Mouse (Mus musculus) neural tube, embryonic 10.5 days (tissue): ENCODE measurements around the gene Kif1a.

Experiments used
- DNase-seq: peaks from one replicate; pipeline ENCODE4 v3.0.0-alpha.2; 2017; ENCODE audit warnings: low spot score; ENCODE audit errors: extremely low spot score

Kif1a gene

DNA sequence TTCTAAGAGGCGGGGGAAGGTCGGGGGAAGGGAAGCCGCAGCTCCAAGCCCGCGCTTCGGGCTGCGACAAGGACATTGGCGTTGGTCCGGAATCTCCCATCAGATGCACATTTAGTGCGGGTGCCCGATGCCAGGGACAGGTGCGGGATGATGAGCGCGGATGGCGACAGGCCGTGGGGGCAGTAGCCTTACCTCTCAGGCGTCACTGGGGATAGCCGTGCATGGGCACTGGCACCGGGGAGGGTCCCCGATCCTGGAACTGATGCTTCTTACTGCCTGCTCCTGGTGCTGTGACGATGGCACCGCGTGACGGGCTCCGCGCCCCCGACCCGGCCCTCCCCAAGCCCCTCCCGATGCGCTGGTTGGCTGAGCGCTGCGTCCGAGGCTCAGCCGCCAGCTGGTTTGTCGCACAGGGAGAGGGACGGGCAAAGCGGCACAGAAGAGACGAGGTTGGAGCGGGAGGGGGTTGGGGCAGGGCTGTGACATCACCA is at the start of gene Kif1a:
TSS of gene Kif1a (minus strand) at position 381 of the 491 bp plus-strand sequence.
- DNase-seq: peak; percentile 65

DNA sequence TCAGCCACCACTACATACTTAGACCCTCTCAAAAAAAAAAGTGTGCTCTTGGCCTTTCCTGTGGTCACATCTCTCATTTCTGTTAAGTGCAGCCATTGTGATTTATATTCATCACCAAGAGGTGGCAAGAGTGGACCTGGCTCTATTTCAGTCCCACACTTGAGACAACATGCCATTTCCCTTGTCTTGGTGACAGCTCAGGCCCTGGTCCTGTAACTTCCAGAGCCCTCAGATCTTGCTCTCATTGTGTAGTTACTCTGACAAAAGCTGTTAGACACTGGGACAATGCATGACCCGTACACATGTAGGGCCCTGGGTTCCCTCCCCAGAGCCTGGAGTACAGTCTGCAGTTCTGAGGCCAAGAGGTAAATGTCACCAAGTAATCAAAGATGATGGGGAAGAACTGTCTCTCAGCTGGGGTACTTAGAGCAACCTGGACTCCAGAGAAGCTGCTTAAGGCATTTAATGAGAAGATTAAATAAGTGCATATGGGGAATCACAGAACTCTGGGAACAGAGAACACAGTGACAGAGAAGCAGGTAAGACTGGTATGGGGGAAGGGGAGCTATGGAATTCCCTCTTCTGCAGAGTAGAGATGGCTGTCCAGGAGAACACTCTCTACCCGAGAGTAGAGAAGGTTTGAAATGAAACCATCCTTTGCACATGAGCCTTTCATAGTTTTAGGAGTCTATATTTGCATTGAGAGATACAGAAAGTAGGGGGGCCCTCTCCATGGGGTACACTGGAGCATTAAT is 49.3 kb upstream of the Kif1a start:
- no peak for DNase-seq

DNA sequence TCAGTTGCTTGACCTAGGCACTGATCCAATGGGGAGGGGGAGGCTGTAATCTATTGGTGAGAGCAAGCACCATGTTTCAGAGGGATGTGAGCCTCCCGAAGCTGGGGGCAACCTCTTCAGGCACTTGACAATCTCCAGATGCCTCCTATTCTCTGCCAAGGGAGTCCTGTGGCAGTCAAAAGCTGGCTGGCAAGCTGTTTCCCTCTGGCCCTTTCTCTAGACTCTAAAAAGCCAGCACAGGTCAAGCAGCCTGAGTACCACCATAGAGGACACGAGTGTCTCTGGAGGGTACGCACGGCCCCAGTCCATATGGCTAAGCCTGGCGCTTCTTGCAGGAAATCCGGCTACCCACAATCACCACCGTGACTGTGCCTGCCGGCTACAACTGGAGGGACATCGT is 42.4 kb upstream of the Kif1a start:
- DNase-seq: no peak

DNA sequence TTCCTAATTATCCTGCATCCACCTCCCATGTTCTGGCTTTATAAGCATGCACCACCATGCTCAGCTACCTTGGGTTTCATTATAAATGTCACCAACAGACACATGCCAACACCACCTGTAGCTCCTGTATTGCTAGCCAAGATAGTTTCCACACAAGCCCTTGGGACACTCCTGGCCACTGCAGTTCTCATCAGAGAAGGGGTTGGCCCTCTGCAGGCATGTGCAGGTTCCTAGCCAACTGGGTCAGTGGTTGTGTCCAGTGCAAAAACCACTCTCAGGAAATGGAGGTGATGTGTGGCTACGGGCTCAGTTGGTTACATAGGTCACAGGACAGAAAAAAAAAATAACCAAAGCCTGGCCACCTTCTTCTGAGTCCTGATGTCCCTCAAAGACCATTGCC is 41.1 kb upstream of the Kif1a start:
- no peak for DNase-seq

DNA sequence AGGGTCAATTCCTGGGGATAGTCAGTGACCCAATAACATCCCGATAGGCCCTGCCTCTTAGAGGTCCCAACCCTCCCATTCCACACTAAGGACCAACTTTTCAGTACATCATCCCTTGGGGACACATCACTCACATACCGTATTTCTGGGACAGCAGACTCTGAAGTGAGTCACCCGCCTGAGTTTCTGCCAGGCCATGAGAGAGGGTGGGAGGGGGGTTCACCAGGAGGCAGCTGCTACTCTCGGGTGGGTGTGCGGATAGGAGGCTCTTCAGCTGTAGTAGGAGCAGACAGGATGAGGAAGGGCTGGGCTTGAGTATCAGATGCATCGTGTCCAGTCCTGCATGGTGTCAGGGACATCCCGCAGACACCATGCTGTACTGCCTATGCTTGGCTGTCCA is 38.0 kb upstream of the Kif1a start:
- no peak for DNase-seq

DNA sequence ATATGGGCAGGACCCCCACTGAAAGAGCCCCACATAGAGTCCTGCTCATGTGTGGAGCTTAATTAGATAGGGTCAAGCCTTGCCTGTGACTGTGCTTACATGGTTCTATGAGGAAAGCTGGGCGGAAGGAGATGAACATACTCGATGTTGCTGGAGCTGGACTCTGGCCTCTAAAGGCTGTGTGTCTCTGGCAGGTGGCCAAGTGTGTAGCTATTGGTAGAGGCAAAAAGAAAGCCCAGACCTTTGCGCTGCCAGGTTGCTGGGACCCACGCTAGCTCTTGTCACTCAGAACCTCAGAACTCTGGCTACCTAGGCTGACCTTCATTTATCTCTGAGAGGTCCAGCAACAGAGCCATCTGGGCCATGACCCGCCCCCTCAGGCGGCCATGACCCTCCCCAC is 36.8 kb upstream of the Kif1a start:
- DNase-seq: no peak

DNA sequence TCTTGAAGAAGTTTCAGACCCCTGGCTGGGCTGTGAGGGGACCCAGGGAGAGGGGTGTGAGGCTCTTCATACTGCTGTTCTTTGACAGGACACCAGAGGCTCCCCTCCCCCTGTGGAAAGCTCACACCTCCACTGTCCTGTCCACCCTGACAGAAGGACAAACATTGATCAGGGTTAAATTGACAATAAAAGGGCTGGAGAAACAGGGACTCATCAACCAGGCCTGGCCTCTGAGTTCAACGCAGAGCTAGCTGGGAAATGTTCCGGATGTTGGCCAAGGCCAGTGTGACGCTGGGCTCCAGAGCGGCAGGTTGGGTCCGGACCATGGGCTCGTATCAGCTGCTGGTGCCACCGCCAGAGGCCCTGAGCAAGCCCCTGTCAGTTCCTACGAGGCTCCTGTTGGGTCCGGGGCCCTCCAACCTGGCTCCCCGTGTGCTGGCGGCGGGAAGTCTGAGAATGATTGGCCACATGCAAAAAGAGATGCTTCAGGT is 33.3 kb upstream of the Kif1a start, which contains the start of gene Agxt:
TSS of gene Agxt (plus strand) at position 205 of the 491 bp plus-strand sequence.
- no peak for DNase-seq

DNA sequence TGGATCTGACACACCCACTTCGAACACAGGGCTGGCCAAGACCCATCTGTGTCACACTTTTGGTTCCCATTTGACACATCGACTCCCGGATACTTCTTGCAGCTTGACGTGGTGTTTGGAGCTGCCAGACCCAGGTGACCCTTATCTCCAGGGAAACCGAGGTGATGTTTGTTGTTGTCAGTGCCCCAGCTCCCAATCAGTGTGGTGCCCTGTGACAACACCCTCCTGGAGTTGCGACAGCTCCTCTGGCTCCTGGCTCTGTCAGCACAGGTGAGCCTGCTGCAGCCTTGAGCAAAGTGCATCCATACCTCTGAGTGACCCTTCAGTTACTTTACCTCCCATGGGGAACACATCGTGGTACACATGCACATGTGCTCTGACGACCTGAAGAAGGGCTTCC is 30.9 kb upstream of the Kif1a start:
- no peak for DNase-seq

DNA sequence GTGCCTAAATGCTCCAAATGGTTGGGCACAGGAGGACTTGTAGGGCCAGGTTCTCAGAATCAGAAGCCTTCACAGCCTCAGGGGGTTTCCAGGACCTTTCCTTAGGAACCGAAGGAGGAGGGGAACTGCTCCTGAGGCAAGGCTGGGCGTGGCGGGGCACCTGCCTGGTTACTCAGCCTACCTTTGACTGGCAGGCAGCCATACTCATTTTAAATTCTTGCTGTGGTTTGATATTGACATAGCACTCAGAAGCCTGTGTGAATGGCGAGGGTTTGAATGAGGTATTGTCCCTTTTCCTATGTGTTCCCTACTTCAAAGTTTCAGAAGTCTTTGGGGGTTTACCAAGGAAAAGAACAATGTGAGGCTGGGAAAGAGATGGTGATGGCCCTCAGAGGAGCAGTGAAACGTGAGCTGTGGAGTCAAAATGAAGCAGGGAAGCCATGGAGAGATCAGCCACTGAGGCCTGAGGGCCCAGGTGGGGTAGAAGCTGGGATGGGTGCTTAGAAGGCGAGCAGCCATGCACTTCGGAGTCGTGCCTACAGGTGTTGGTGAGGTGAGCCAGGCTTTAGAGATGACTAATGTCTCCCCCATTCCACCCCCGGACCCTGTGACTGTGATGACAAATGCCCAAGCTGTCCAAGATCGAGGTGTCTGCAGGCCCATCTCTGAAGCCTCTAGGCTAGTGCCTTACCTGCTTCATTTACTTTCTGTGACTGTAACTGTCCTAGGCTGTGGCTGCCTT is 28.7 kb upstream of the Kif1a start:
- DNase-seq: no peak

DNA sequence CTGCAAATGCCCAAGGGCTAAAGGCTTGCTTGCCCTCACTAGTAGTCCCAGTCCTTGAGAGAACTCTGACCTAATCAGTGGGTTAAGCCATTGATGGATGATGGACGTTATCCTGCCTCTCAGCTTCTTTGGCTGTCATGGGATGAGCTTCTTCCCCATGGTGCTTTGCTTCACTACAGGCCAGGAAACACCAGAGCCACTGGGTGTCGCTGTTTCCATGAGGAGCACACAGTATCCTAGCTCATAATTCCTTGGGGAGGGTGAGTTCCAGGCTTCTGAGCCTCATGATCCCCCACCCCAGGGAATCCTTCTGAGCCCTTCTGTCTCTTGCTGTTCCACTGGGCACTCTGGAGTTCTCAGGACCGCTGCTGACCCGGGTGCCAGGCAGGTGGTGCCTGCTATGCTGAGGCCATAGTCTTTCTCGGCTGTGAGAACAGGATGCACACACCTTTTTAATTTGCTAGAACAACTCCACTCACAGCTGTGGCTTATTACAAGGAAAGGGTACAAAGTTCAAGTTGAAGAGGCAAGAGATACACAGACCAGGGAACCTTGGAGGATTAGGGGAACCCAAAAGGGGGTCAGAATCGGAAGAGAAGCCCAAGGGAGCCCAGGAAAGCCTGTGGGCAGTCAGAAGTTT is 27.1 kb upstream of the Kif1a start:
- DNase-seq: peak; percentile 60

DNA sequence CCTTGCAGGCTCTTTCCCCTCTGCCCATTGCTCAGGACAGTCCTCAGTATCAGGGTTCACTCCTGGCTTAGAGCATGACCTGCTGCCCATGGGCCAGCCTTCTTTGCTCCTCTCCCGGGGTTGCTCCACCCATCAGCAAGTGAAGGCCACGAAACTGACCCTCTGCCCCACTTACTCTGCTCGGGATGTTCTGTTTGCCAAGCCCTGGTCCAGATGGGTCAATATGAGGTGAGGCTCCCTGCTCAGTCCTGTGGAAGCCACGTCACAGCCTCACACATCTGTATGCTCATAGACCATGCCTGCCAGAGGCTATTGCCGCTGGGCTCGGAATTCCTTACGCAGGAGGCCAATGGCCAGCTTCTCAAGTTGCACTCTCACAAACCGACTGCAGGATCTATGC is 26.5 kb upstream of the Kif1a start:
- no peak for DNase-seq

DNA sequence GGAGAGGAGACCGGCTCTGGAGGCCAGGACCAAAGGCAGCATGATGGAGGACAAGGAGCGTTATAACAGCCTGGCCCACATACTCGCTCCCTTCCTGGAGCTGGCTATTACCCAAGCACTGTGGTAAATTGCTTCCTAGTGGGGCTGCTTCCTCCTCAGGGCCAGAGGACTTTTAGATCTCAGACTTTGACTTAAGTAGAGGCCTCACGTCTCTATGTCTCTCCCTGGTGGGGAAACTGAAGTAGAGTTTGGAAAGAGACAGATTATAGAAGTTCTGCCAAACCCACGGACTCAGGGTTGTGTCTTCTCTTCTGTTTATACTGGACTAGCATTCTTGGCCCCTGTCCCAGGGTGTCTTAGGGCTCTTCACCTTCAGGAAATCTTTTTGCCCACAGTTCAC is 23.5 kb upstream of the Kif1a start:
- no peak for DNase-seq

DNA sequence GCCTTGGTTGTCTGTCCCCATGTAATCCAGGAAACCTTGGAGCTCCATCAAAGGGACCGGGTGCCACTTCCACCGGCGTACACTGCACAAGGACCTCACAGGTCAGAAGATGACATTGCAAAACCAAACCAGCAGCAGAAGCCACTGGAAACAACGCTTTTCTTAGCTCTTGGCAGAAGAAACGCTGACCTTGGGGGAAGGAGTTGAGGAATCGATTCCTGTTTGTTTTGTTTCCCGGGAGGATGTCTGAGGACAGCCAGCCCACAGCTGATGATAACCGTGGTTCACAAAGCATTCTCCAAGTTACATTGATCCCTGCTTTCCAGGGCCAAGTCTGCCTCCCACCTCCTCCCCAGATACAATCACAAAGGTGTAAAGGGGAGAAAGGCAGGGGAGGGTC is 22.3 kb upstream of the Kif1a start:
- DNase-seq: no peak

DNA sequence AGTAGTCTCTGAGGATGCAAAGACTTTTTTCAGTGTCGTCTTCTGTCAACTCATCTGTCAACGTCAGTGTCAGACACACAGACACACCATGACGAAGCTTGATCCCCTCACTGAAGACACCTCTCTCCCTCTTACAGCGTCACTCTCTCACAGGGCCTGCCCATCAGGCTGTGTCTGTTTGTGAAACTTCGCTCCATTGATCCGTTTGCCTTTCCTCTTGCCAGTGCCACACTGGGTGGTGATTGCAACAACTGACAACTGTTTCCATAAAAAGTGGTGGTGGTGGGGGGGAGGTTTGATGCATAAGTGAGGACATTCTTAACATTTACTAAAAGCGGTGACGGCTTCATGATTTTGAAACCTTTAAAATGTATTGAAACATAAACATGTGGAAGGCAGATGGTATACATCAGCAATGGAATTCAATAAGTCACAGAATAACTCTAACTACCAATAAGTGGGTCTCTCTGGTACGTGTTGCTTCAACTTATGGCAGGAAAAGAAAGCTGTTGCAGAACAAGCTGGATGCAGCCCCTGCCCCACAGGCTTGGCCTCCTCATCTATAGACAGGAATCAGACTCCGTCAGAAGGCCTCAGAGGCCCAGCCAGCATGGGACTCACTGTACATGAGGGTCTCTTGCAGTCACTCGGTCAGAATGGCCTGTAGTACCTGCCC is 21.6 kb upstream of the Kif1a start:
- DNase-seq: no peak

DNA sequence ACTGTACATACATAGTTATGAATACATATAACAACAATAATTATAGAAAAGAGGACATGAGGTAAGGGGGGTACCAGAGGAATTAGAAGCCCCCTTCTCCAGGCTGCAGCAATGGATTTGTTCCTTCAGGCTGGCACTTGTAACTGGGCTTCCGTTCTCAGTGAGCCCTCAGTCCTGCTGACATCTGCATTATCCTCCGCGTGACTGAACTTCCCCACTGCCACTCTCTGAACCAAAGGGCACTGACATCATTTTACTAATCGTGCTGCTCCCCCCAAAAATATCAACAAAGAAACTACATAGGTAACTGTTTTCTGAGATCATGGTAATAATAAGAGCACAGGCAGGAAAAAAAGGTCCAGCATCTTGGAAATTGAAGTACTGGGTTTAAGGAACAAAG is 17.1 kb upstream of the Kif1a start:
- no peak for DNase-seq

DNA sequence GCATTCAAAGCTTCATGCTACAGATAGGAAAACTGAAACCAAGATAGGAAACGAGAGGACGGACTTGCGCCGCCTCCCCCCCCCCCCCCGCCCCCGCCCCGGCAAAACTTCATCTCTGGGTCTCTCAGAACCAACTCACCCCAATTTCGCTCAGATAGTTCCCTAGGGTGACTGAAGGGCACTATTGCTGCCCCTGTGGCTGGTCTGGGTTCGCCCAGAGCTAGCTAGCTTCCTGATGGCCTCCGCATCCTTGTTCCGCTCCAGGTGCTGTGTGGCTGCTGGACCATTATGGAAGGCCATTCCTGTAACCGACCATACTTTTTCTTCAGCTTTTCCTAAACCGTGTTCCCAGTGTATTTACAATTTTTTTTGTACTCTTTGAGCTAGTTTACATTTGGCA is 13.7 kb upstream of the Kif1a start:
- DNase-seq: no peak

DNA sequence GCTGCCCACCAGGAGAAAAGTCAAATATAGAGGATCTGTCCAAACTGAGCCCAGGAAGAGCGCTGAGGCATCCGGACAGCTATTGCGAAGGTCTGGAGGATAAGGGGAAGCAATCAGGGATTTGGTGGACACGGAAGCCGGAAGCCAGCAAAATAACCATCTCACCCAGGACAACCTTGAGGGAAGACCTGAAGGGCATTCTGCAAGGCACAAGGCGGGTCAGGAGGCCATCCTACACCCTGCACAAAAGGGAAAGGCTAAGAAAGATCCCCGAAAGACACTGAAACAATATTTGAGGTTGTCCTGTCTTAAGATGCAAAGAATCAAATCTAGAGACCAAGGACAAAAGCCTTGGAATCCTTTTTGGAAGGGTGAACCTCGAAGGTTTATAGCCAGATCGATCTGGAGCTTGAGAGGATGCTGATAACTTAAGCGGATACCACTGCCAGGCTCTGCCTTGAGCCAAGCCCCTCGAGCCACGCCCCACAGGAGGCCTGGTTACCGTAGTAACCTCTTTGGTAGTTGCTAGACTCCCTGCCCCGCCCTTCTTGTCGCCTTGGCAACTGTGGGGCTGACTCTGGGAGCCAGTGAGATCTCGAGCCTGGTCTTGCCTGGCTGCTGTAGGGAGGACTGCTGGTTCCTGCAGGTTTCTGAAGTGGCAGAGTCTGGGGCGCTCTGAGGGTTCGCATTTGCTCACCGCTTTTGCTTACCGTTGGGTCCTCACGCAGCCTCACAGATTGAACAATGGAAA is 13.1 kb upstream of the Kif1a start:
- peak; percentile 95 for DNase-seq

DNA sequence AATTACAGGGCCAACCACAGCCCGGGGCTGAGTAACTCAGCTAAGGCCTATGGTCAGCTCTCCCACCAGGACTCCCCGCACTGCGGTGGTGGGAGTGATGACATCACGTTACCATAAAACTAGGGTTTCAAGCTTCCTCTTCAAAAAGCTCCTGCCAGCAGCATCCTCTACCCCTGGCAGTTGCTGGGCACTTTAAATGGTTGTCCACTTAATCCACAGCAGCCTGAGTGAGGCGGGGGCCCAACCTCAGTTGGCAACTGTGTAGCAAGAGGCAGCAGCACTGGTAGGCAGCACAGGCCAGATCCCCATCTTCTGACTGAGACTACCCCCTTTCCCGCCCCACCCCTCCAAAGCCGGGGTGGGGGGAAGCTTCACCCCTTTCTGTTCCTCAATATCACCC is 949 bp upstream of the Kif1a start:
- DNase-seq: no peak

DNA sequence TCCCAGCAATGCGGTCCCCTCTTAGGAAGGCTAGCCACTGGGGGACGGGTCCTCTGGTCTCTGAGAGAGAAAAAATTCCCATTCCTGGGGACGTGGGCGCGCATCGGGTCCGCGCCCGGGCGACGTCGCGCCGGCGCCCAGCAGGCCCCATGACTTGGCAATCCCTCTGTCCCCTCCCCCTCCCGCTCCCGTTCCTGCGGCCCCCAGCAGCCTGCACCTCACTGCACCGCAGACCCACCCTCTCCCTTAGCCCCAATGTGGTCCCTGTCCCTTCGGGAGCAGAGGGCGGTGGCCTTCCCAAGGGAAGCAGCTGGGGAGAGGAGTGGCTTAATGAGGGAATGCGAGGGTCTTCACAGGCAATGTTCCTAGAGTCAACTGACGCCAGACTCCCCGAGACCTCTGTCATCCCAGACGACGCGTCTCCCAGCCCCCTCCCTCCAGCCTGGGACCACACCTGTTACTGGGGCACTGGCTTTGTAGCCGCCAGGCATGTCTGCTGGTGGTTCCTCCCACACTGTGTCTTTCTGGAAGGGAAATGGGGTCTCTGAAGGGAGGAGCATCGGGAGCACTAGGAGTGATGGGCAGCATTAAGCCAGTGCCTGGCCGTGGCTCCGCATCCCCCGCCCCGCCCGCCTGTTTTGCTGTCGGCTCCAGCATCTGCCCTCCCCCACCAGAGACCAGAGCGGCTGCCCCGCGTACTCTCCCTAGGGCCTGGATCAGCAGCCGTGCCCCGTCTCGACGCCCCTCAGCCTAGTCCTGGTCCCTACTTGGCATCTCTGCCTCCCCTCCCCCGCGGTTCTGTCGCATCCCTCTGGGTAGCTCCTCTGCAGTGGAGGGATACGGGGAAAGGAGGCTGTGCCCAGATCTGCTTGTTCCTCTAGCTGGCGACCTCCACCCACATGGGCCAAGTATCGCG is 917 bp downstream of the Kif1a start:
- DNase-seq: peak; percentile 66

DNA sequence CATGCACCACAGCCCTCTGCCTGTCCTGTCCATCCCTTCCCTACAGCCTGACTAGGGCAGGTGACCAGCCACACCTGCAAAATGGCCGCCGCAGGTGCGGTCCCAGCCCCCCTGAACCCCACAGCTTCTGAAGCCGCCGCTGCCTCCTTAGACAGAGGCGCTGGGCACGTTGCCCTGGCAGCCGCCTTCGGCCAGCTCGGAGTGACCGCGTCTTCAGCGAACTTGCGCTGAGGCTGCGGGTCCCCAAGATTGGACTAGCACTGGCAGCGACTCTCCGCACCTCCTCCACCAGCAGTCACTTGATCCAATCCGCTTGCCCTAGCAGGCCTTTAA is 1.5 kb downstream of the Kif1a start:
- DNase-seq: no peak
